Mouse (Mus musculus): ENCODE measurements at regions not wholly inside any gene's neighbourhood (a gene's known extent, or its start where the extent isn't known, plus 50 kb on each side); places are given as distances from the start of the nearest gene placed in this dataset.

DNA sequence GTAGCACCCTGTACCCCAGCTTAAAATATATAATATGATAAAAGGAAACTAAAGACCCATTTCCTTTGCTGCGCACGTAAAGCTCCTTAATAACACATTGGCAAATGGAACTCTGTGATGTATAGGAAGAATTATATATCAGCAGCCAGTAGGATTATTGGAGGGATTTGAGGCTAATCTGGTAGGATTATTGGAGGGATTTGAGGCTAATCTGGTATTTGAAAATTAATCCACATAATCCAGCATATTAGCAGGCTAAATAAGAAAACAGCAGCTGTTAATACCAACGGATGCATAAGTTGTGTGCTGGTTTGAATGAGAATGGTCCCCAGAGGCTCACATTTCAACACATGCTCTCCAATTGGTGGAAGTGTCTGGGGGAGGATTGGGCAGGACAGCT lies 80.3 kb downstream of the Ramp3 start:
- H3K27me3 ChIP-seq (replicated peaks; ENCODE audit: control insufficient read depth, insufficient read depth, low read length) = no peaks in the 10 kb centered on the region
- no peak overlapping the region for H3K4me2 ChIP-seq (ENCODE audit: low read depth, low read length)
- no peak overlapping the region for H3K27ac ChIP-seq (replicated peaks; ENCODE audit: low read depth, low read length)
- ATAC-seq (ENCODE audit: low read depth) (no peak), DNase-seq (ENCODE audit: low spot score) (no peak)
- no peak overlapping the region for H3K4me3 ChIP-seq (ENCODE audit: low read depth, low read length)
- H3K9me3 ChIP-seq (ENCODE audit: control insufficient read depth, low read length) = peaks cover 6% of the 10 kb centered on the region; the same call in 1 of the 2 replicates
- H3K9ac ChIP-seq (ENCODE audit: low read depth, low read length) = no peak overlapping the region
- 83% methylated on average over 3 of the region's 3 CpGs for WGBS
- H3K4me1 ChIP-seq (ENCODE audit: control insufficient read depth, insufficient read depth, low read length) = no peaks in the 10 kb centered on the region
- no peaks in the 10 kb centered on the region for H3K36me3 ChIP-seq (ENCODE audit: control insufficient read depth, insufficient read depth, low read length)

DNA sequence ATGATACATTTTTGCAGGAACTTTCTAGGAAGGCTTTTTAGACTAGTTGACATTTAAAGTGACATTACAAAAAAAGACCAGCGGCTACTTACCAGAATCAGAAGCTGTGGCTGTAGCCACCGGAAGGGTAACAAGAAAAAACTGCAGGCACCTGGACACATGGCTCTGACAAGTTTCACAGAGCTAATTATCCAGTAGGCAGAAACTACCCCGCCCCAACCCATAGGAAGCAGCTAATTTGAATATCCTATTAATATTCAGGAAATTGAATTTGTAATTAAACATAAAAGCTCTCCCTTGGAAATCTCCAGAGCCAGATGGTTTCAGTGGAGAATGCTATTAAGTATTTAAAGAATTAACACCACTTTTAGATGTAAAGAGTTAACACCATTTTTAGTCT lies 79.8 kb downstream of the Ramp3 start:
- Histone ChIP-seq H3K27me3 (replicated peaks; ENCODE audit: control insufficient read depth, insufficient read depth, low read length) (no peaks in the 10 kb centered on the region), H3K9me3 (ENCODE audit: control insufficient read depth, low read length) (peaks cover 6% of the 10 kb centered on the region; the same call in 1 of the 2 replicates), H3K4me3 (ENCODE audit: low read depth, low read length) (no peak overlapping the region), H3K4me2 (ENCODE audit: low read depth, low read length) (no peak overlapping the region), H3K27ac (replicated peaks; ENCODE audit: low read depth, low read length) (no peak overlapping the region), H3K9ac (ENCODE audit: low read depth, low read length) (no peak overlapping the region), H3K4me1 (ENCODE audit: control insufficient read depth, insufficient read depth, low read length) (no peaks in the 10 kb centered on the region), H3K36me3 (ENCODE audit: control insufficient read depth, insufficient read depth, low read length) (no peaks in the 10 kb centered on the region)
- DNase-seq (ENCODE audit: low spot score) = no peak
- WGBS = 87% methylated on average over 3 of the region's 3 CpGs
- no peak for ATAC-seq (ENCODE audit: low read depth)

DNA sequence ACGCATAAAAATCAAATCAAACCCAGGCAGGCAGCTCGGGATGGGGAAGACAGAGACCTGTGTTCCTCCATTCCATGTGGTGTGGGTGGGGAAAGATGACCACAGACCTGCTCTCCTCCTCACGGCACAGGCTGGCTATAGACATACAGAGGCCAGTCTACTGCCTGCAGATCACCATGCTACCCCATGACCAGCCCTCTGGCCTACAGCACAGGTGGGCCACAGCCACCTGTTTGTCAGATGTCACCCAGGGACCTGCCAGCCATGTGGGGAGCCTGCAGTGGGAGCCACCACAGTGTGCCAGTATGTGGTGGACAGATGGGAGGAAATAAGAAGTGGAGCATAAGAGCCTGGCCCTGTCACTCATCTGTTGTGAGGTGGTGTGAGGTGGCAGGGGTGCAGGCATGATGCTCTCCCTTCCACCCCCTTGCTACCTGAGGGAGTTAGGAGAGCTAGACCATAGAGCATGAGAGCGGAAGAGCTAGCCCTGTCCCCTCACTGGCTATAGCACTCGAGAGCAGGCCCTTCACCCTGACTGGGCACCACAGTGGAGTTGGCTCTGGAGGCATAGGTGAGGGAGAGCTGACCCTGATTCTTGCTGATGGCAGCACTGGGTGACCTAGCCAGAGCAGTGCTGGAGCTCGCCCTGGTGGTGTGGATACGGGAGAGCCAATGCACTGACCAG lies 76.6 kb downstream of the Ramp3 start:
- no peaks in the 10 kb centered on the region for H3K27me3 ChIP-seq (replicated peaks; ENCODE audit: control insufficient read depth, insufficient read depth, low read length)
- WGBS = 87% methylated on average over 7 of the region's 7 CpGs

DNA sequence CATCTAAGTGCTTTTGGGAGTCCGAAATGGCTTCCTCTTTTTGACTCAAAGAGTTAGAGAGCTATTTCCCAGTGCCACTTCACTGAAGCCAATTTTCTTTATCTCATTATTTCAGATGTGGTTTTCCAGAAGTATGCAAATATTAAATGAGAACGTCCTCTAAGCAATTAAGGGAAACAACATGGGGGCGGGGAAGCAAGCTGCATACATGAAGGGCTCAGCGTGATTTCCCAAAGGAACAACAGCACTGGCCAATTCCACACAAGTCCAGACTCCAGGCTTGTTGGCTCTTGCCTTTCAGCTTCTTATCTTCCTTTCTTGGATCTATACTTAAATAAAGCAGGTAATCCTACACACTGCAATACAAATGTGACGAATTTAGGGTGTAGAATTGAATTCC lies 73.2 kb downstream of the Ramp3 start:
- Histone ChIP-seq H3K36me3 (ENCODE audit: control insufficient read depth, insufficient read depth, low read length) (no peaks in the 10 kb centered on the region), H3K27me3 (replicated peaks; ENCODE audit: control insufficient read depth, insufficient read depth, low read length) (no peaks in the 10 kb centered on the region), H3K9ac (ENCODE audit: low read depth, low read length) (no peak overlapping the region), H3K4me3 (ENCODE audit: low read depth, low read length) (no peak overlapping the region), H3K9me3 (ENCODE audit: control insufficient read depth, low read length) (no peaks in the 10 kb centered on the region), H3K4me2 (ENCODE audit: low read depth, low read length) (no peak overlapping the region), H3K4me1 (ENCODE audit: control insufficient read depth, insufficient read depth, low read length) (no peaks in the 10 kb centered on the region), H3K27ac (replicated peaks; ENCODE audit: low read depth, low read length) (no peak overlapping the region)
- WGBS = 69% methylated on average over 5 of the region's 5 CpGs
- ATAC-seq (ENCODE audit: low read depth) (no peak), DNase-seq (ENCODE audit: low spot score) (peak; percentile 23)

More for the DNA sequence above, 76.6 kb downstream of the Ramp3 start:
- no peaks in the 10 kb centered on the region for H3K36me3 ChIP-seq (ENCODE audit: control insufficient read depth, insufficient read depth, low read length)
- DNase-seq (ENCODE audit: low spot score) (no peak), ATAC-seq (ENCODE audit: low read depth) (no peak)
- H3K9ac ChIP-seq (ENCODE audit: low read depth, low read length) = no peak overlapping the region
- H3K27ac ChIP-seq (replicated peaks; ENCODE audit: low read depth, low read length) = no peak overlapping the region
- H3K4me3 ChIP-seq (ENCODE audit: low read depth, low read length) = no peak overlapping the region
- H3K4me1 ChIP-seq (ENCODE audit: control insufficient read depth, insufficient read depth, low read length) = no peaks in the 10 kb centered on the region
- H3K4me2 ChIP-seq (ENCODE audit: low read depth, low read length) = no peak overlapping the region
- peaks cover 6% of the 10 kb centered on the region; the same call in 1 of the 2 replicates for H3K9me3 ChIP-seq (ENCODE audit: control insufficient read depth, low read length)

Measured in embryonic facial prominence, embryonic 14.5 days (tissue).